Mouse (Mus musculus) stomach, postnatal 0 days (tissue): ENCODE results near the gene Cwc25.

Experiments used
- CTCF ChIP-seq: IDR thresholded peaks from 2 replicates; pipeline ENCODE4 v1.5.1; 2016; ENCODE audit warnings: antibody characterized with exemption, low read depth, mild to moderate bottlenecking, moderate library complexity
- EP300 ChIP-seq: optimal IDR thresholded peaks from 2 replicates; pipeline ENCODE3; 2016; ENCODE audit warnings: antibody characterized with exemption

GRCm38 (mm10) chr11:97812491-97812921 lies 46.1 kb upstream of the Cwc25 start:
- TF ChIP-seq EP300 (no peak), CTCF (no peak)
